Mouse (Mus musculus): ENCODE results near the gene Ispd. TPM values are rescaled to one million over a fixed set of nuclear protein-coding genes. Genes with fewer than 3 reads are reported as not detected.

The Ispd gene
- total RNA-seq, 1 experiment, result 1.7 TPM

DNA sequence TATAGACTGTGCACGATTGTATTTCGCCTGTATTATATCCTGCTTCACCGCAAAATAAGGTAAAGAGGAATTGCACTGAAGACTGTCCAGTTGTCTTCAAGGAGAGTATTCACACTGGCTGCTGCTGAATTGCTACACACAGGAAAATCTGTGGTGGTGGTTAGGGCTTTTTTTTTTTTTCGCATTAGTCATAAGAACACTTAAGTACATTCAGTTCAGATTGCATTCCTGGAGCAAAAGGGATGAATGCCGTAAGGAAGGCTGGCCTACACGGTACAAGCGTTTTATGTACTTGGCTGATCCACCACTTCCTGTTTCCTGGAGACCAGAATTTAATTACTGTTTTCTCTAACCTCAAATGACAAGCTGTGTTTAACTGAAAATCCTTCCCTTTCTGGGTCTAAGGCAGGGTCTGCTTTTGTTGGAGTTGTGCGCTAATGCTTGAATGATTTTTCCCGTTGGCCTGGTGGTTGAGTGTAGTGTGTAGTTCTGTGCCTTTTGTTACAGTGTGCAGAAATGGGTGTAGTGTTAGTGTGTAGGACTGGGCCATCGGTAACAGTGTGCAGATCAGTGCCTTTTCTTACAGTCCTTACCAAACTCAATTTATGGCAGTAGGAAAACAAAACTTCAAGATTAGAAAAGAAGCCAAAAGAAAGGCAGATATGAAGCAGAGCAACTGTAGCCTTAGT, 128.8 kb downstream of the Ispd start:
- Histone ChIP-seq H3K9me3 (ENCODE audit: control insufficient read depth, insufficient read depth, low read depth, low read length) (no peaks in the 10 kb centered on the region), H3K36me3 (ENCODE audit: control insufficient read depth, insufficient read depth, low read length, poor library complexity, severe bottlenecking) (no peaks in the 10 kb centered on the region), H3K4me3 (ENCODE audit: insufficient read depth in 1 of 2, low read depth in 1 of 2, low read length in 2 of 2, poor library complexity in 1 of 2, severe bottlenecking in 1 of 2) (no peak overlapping the region), H3K9ac (ENCODE audit: insufficient read depth, low read depth, low read length, poor library complexity, severe bottlenecking) (no peak overlapping the region), H3K27ac (ENCODE audit: insufficient read depth, low read depth, low read length, poor library complexity, severe bottlenecking) (no peak overlapping the region), H3K4me1 (ENCODE audit: control insufficient read depth in 2 of 2, insufficient read depth in 2 of 2, low read length in 2 of 2, poor library complexity in 1 of 2) (no peaks in the 10 kb centered on the region)
- in situ Hi-C loops (cut with MboI; ENCODE audit: low sequenced_read_pairs in 2 of 2, unreplicated experiment in 2 of 2), result no loop called here
- TF ChIP-seq ZNF384 (IDR thresholded peaks at IDR 0.05; ENCODE audit: low read depth, low read length) (no peak), CHD2 (IDR thresholded peaks at IDR 0.05; ENCODE audit: low read depth, low read length) (no peak), HCFC1 (IDR thresholded peaks at IDR 0.05; ENCODE audit: borderline replicate concordance, insufficient read depth, low read length) (no peak), MAFK (IDR thresholded peaks at IDR 0.05; ENCODE audit: insufficient read depth, low read depth, low read length) (no peak), ZC3H11A (IDR thresholded peaks at IDR 0.05; ENCODE audit: borderline replicate concordance, low read depth, low read length) (no peak)
- DNase-seq (ENCODE audit: low read depth, low spot score), result no peak

DNA sequence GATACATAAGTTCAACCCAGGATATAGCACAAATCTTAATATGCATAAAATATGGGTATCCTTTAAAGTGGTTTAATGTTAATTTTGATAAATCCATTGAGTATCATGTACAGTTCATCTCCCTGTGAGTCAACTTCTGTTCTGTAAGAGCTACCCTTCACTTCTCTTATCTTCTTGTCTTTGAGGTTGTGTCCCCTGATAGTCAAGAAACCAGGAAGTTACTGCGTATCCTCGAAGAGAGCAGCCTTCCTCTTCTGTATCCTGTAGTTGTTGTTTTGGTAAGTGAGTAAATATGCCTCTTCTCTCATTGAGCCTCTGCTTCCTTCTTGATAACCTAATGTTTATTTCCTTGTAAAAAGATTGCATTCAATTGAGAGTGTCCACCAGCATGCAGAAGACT, 140.5 kb downstream of the Ispd start:
- Histone ChIP-seq H3K27ac (ENCODE audit: insufficient read depth, low read depth, low read length, poor library complexity, severe bottlenecking) (no peak overlapping the region), H3K36me3 (ENCODE audit: control insufficient read depth, insufficient read depth, low read length, poor library complexity, severe bottlenecking) (no peaks in the 10 kb centered on the region), H3K4me1 (ENCODE audit: control insufficient read depth in 2 of 2, insufficient read depth in 2 of 2, low read length in 2 of 2, poor library complexity in 1 of 2) (no peaks in the 10 kb centered on the region), H3K9ac (ENCODE audit: insufficient read depth, low read depth, low read length, poor library complexity, severe bottlenecking) (no peak overlapping the region), H3K4me3 (ENCODE audit: insufficient read depth in 1 of 2, low read depth in 1 of 2, low read length in 2 of 2, poor library complexity in 1 of 2, severe bottlenecking in 1 of 2) (no peak overlapping the region), H3K9me3 (ENCODE audit: control insufficient read depth, insufficient read depth, low read depth, low read length) (no peaks in the 10 kb centered on the region)
- TF ChIP-seq MAFK (IDR thresholded peaks at IDR 0.05; ENCODE audit: insufficient read depth, low read depth, low read length) (no peak), ZC3H11A (IDR thresholded peaks at IDR 0.05; ENCODE audit: borderline replicate concordance, low read depth, low read length) (no peak), HCFC1 (IDR thresholded peaks at IDR 0.05; ENCODE audit: borderline replicate concordance, insufficient read depth, low read length) (no peak), ZNF384 (IDR thresholded peaks at IDR 0.05; ENCODE audit: low read depth, low read length) (no peak), CHD2 (IDR thresholded peaks at IDR 0.05; ENCODE audit: low read depth, low read length) (no peak)
- DNase-seq (ENCODE audit: low read depth, low spot score), result no peak
- in situ Hi-C loops (cut with MboI; ENCODE audit: low sequenced_read_pairs in 2 of 2, unreplicated experiment in 2 of 2), result no loop called here

DNA sequence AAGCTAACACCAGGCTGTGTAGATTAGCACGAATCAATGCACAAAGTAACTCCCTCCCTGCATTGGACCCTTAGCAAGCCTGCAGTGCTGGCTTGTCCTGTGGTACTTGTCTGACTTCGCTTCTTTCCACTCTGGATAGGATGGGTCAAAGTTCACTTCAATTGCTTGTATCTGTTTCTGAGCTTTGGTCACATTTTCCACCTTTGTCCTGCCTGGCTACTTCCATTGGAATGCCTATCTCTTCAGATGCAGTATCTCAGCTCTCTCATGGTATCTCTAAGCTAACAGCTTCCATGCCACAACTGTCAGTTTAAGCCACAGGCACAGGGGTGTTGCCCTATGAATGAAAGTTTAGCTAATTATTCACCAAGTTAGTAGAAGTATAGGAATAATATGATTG, 142.3 kb downstream of the Ispd start:
- Histone ChIP-seq H3K9ac (ENCODE audit: insufficient read depth, low read depth, low read length, poor library complexity, severe bottlenecking) (no peak overlapping the region), H3K36me3 (ENCODE audit: control insufficient read depth, insufficient read depth, low read length, poor library complexity, severe bottlenecking) (no peaks in the 10 kb centered on the region), H3K27ac (ENCODE audit: insufficient read depth, low read depth, low read length, poor library complexity, severe bottlenecking) (no peak overlapping the region), H3K4me1 (ENCODE audit: control insufficient read depth in 2 of 2, insufficient read depth in 2 of 2, low read length in 2 of 2, poor library complexity in 1 of 2) (no peaks in the 10 kb centered on the region), H3K9me3 (ENCODE audit: control insufficient read depth, insufficient read depth, low read depth, low read length) (no peaks in the 10 kb centered on the region), H3K4me3 (ENCODE audit: insufficient read depth in 1 of 2, low read depth in 1 of 2, low read length in 2 of 2, poor library complexity in 1 of 2, severe bottlenecking in 1 of 2) (no peak overlapping the region)
- no peak for DNase-seq (ENCODE audit: low read depth, low spot score)
- no peak for TF ChIP-seq HCFC1 (IDR thresholded peaks at IDR 0.05; ENCODE audit: borderline replicate concordance, insufficient read depth, low read length)
- TF ChIP-seq ZC3H11A (IDR thresholded peaks at IDR 0.05; ENCODE audit: borderline replicate concordance, low read depth, low read length), result no peak
- TF ChIP-seq CHD2 (IDR thresholded peaks at IDR 0.05; ENCODE audit: low read depth, low read length), result no peak
- no peak for TF ChIP-seq MAFK (IDR thresholded peaks at IDR 0.05; ENCODE audit: insufficient read depth, low read depth, low read length)
- no peak for TF ChIP-seq ZNF384 (IDR thresholded peaks at IDR 0.05; ENCODE audit: low read depth, low read length)
- in situ Hi-C loops (cut with MboI; ENCODE audit: low sequenced_read_pairs in 2 of 2, unreplicated experiment in 2 of 2), result no loop called here

DNA sequence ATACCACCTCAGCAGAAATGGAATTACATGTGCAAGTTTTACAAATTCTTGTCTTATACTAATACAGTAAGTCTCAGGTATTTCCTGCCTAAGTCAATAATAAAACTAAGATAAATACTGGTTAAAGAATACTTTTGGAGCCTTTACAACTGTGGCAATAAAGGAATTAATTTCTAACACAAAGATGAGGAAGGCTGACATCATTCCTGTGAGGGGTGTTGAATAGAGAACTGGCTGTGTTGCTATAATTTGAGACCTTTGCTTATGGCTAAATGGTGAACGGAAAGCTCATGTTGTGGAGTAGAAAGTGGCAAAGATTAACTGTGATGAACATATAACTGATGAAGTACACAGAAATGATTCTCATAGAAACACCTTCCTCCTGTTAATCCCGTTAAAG, 149.7 kb downstream of the Ispd start:
- no peaks in the 10 kb centered on the region for H3K36me3 ChIP-seq (ENCODE audit: control insufficient read depth, insufficient read depth, low read length, poor library complexity, severe bottlenecking)
- H3K9ac ChIP-seq (ENCODE audit: insufficient read depth, low read depth, low read length, poor library complexity, severe bottlenecking), result no peak overlapping the region
- no peaks in the 10 kb centered on the region for H3K4me1 ChIP-seq (ENCODE audit: control insufficient read depth in 2 of 2, insufficient read depth in 2 of 2, low read length in 2 of 2, poor library complexity in 1 of 2)
- no peaks in the 10 kb centered on the region for H3K9me3 ChIP-seq (ENCODE audit: control insufficient read depth, insufficient read depth, low read depth, low read length)
- in situ Hi-C loops (cut with MboI; ENCODE audit: low sequenced_read_pairs in 2 of 2, unreplicated experiment in 2 of 2), result no loop called here
- TF ChIP-seq MAFK (IDR thresholded peaks at IDR 0.05; ENCODE audit: insufficient read depth, low read depth, low read length) (no peak), ZNF384 (IDR thresholded peaks at IDR 0.05; ENCODE audit: low read depth, low read length) (no peak), ZC3H11A (IDR thresholded peaks at IDR 0.05; ENCODE audit: borderline replicate concordance, low read depth, low read length) (no peak), CHD2 (IDR thresholded peaks at IDR 0.05; ENCODE audit: low read depth, low read length) (no peak), HCFC1 (IDR thresholded peaks at IDR 0.05; ENCODE audit: borderline replicate concordance, insufficient read depth, low read length) (no peak)
- H3K27ac ChIP-seq (ENCODE audit: insufficient read depth, low read depth, low read length, poor library complexity, severe bottlenecking), result no peak overlapping the region
- DNase-seq (ENCODE audit: low read depth, low spot score), result no peak
- no peak overlapping the region for H3K4me3 ChIP-seq (ENCODE audit: insufficient read depth in 1 of 2, low read depth in 1 of 2, low read length in 2 of 2, poor library complexity in 1 of 2, severe bottlenecking in 1 of 2)
